Mouse (Mus musculus) thymus, postnatal 36 days (tissue): ENCODE measurements at regions not wholly inside any gene's neighbourhood (a gene's known extent, or its start where the extent isn't known, plus 50 kb on each side); places are given as distances from the start of the nearest gene placed in this dataset.

Experiments
- DNase-seq, 2 experiments: peaks; one replicate each; pipeline ENCODE4 v3.0.0; 2022; ENCODE audit warnings: mixed read lengths in 2 of 2

DNA sequence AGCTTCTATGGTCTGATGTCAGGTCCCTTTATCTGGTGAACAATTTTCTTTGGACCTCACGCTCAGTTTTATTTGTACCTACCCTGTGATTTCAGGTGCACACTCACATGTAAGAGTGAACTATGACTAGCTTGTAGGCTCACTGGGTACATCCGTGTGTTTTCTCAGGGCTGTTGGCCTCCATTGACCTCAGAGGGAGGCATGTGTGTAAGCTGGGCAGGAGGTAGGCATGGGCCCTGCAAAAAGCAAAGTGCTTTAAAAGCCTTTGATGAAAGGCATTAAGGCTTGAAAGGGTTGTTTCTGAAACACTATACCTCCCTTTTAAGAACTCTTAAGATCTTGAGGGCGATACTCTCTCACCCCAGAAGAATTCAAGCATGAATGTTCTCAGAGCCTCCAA, 112.9 kb upstream of the Gdnf start:
- no peak for DNase-seq

GRCm38 (mm10) chr15:7708836-7709235, 101.8 kb upstream of the Gdnf start:
- DNase-seq, result no peak

DNA sequence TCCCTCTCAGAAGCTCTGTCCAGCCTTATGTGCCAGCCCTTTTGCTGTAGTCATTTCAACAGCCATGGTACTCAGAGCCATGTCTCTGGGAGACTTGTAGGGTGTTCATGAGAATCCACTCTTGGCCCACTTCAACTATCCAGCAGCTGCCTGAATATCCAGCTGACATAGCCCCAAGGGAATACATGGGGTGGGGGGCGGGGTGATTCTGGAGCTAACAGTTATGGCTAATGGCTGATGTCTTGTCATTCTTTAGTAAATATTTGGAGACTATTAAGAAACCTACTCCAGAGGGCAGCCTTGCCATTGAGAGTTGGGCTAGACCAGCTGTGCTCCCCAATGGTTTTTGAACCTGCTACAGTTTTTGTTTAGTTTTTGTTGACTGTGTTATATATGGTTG, 96.0 kb upstream of the Gdnf start:
- no peak for DNase-seq

DNA sequence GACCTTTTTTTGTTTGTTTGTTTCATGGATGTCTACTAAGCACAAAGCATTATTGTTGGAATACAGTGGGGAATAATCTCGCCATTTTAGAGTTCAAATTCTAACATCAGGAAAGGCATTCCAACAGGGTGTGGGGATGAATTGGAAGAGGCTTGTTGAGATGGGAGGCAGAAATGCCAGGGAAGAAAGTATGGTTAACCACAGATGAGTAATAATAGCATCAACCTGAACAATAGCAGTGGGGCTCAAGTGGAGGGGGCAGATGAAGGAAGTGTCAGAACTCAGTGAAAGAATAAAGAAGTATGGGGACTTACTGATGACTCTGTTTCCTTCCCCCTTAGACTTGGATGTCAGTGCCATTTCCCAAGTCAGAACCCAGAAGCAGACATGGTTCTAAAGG, 94.5 kb upstream of the Gdnf start:
- no peak for DNase-seq

DNA sequence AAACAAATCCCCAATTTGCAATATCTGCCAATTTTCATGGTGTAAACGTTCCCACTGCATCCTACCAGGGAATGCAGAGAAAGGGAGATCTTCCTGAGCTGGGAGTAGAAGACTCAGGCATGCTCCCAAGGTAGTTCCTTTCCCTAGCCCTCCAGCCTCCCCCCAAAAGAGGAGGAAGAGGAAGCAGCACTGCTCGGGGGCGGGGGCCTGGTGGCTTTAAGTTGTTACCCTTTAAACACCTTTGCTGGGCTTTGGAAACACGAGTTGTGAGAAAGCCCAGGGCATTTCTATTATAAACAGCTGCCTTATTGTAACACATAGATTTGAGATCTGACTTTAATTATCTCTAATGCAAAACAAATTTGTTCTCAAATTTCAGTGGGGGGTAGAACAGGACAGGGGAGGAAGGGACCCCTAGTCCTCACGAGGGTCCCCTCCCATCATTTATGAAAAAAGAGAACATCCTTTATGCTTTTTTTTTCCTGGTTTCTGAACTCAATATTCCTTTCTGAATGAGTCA, 87.4 kb upstream of the Gdnf start:
- no peak for DNase-seq

DNA sequence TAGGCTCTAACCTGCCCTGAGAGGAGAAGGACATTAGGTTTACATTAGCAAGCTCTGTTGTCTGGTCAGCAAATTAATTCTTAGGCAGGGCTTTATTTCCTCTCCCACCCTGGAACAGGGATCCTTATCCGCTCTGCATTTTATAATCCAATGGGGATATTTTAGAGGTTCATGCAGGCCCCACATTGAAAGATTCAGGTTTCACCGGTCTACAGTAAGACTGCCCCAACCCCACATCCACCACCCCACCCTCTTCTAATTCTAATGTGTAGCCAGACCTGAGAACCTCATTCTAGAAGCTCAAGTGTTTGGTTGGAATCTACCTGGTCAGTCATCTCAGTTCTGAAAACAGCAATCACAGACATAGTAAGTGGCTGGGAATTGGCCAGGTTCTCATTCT, 86.9 kb upstream of the Gdnf start:
- no peak for DNase-seq

DNA sequence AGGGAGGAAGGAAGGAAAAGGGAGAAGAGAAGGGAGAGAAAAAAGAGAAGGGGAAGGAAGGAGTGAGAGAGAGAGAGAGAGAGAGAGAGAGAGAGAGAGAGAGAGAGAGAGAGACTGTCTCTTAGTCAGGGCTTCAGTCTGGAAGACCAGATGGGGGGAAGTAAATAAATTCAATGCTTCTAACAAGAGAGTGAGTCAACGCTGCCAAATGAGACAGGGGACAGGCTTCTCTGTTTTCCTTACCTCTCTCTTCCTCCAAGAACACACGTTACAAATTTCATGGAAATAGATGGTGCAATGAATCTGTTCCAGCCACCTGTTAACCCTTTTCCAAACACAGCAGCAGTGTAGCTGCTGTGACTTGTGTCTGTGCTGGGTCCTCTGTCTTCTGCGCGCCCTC, 85.1 kb upstream of the Gdnf start:
- DNase-seq, result no peak

DNA sequence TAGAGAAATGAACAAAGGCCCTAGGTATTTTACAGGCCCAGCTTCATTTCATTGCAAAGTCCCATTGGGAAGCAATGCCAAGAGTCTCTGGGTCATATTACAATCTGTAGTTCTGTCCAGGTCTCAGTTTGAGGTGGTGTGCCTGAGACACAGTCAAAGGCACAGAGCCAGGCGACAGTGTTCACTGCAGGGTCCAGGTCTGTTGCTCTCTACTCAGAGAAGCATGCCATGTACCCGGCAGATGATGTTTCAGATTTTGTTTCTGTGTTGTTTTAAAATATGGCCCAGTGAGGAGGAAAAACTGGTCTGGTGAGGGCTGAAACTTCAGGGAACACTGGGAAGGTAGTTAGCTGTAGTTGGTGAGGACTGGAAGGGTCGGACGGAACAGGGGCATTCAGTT, 63.1 kb upstream of the Gdnf start:
- DNase-seq, result no peak

GRCm38 (mm10) chr15:7750441-7750840, 60.2 kb upstream of the Gdnf start:
- DNase-seq, result no peak
